Mouse (Mus musculus): ENCODE measurements around the gene Dolpp1. TPM values are rescaled to one million over a fixed set of nuclear protein-coding genes. Genes with fewer than 3 reads are reported as not detected.

Gene Dolpp1
- polyA plus RNA-seq, 1 experiment from 2014 or later, result 16.6 TPM

DNA sequence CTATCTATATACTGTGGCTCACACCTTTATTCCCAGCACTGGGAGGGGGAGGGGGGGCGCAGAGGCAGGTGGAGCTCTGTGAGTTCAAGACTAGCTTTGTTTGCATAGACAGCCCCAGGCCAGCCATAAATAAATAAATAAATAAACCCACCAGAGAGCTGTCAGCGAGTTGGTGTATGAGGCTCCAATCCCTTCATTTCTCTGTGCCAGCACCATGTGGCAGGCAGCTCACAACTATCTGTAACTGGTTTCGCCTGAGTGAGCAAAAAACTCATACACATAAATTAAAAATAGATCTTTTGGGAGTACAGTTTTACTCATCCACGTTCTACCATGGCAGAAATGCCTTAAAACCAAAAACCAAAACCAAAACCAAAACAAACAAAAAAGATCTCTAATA lies 29.4 kb downstream of the Dolpp1 start:
- no peaks in the 10 kb centered on the region for H3K27me3 ChIP-seq
- no peak overlapping the region for H3K9ac ChIP-seq
- H3K9me3 ChIP-seq (replicated peaks), result no peaks in the 10 kb centered on the region
- H3K4me1 ChIP-seq (replicated peaks), result peaks cover 50% of the 10 kb centered on the region
- no peak overlapping the region for H3K4me3 ChIP-seq (replicated peaks)
- peaks cover 36% of the 10 kb centered on the region for H3K36me3 ChIP-seq (replicated peaks)
- no peak overlapping the region for H3K27ac ChIP-seq (replicated peaks)
- ATAC-seq (ENCODE audit: insufficient read depth), result no peak
- 69% methylated on average over 4 of the region's 4 CpGs for WGBS (ENCODE audit: insufficient replicate concordance)
- H3K4me2 ChIP-seq, result no peak overlapping the region

GRCm38 (mm10) chr2:30429156-30429555 lies 37.1 kb downstream of the Dolpp1 start:
- H3K9ac ChIP-seq, result no peak overlapping the region
- H3K4me1 ChIP-seq (replicated peaks), result peaks cover 5% of the 10 kb centered on the region
- H3K4me3 ChIP-seq (replicated peaks), result no peak overlapping the region
- no peaks in the 10 kb centered on the region for H3K27me3 ChIP-seq
- H3K4me2 ChIP-seq, result no peak overlapping the region
- peaks cover 85% of the 10 kb centered on the region for H3K36me3 ChIP-seq (replicated peaks)
- no peak for ATAC-seq (ENCODE audit: insufficient read depth)
- no peak overlapping the region for H3K27ac ChIP-seq (replicated peaks)
- no peaks in the 10 kb centered on the region for H3K9me3 ChIP-seq (replicated peaks)

DNA sequence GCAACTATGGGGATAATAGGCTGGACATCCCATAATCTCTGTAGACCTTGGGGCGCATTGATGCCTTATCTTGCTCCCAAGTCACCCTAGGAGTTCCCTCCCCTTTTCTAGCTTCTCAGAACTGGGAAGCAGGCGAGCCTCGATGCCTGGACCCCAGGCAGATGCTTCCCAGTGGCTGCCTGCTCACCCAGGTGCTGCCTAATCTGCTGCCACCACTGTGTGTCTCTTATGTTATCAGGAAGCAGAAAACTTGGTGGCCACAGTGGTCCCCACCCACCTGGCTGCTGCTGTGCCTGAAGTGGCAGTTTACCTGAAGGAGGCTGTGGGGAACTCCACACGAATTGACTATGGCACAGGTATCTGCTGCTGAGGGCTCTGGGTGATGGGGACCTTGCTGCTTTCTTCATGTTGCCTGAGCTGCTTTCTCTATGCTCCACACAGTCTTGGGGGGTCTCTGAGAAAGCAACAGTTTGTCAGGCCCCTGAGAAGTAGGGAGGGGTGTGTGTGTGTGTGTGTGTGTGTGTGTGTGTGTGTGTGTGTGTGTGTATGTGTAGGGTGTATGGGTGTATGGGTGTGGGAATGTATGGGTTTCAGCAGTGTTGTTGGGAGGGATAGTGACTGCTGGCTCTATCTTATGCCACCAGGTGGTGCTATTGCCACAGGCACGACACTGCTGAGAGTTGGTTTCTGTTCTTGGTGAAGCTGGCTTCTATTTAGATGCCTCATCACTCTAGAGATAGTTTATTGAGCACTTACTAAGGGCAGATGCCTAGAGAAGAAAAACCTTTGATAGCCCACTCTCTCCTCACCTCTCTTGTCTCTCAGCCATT lies 43.5 kb downstream of the Dolpp1 start:
- Histone ChIP-seq H3K9ac (no peak overlapping the region; the same call in 1 of the 2 replicates), H3K27me3 (no peaks in the 10 kb centered on the region), H3K36me3 (replicated peaks) (peaks cover 98% of the 10 kb centered on the region), H3K27ac (replicated peaks) (peak overlapping the region; percentile 71), H3K4me2 (peak overlapping the region; percentile 38), H3K4me1 (replicated peaks) (peaks cover 36% of the 10 kb centered on the region), H3K4me3 (replicated peaks) (no peak overlapping the region), H3K9me3 (replicated peaks) (no peaks in the 10 kb centered on the region)
- 16% methylated on average over 5 of the region's 5 CpGs for WGBS (ENCODE audit: insufficient replicate concordance)
- peak; percentile 62 for ATAC-seq (ENCODE audit: insufficient read depth)

DNA sequence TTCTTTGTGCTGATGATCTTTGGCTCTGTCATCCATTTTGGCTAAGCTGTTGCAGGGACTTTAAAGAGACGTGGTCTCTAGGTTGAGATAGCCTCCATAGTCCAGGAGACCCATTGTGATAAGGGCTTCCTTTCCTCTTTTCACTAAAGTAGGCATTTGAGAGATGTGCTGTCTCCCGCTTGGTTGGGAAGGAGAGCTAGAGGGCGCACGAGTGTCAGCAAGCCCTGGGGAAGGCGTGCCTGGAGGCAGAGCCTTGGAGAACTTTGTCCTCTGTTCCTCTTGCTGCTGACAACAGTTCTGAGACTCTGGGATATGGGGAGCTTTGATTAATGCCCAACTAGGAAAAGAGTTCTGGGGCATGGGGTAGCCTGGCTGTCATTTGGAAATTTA lies 44.1 kb downstream of the Dolpp1 start:
- WGBS (ENCODE audit: insufficient replicate concordance), result 69% methylated on average over 5 of the region's 5 CpGs
- peaks cover 97% of the 10 kb centered on the region for H3K36me3 ChIP-seq (replicated peaks)

DNA sequence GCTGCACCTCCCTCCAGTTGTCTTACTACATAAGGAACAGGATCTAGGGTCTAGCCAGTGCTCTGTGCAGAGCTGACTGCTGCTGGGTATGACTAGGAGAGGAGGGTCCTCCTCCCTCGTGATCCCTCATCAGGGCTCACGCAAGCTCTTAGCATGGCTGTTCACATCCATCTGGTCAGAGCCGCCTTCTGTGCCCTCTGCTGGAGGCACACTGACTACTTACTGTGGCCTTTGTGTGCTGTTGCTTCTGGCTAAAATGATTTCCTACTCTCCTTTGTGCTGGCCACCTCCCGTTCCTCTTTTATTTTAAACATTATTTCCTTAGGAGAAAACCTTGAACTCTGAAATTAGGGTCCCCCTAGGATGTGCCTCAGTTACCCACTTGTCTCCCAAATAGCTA lies 44.8 kb downstream of the Dolpp1 start:
- Histone ChIP-seq H3K4me1 (replicated peaks) (peaks cover 48% of the 10 kb centered on the region), H3K36me3 (replicated peaks) (peaks cover 97% of the 10 kb centered on the region), H3K9me3 (replicated peaks) (no peaks in the 10 kb centered on the region), H3K27me3 (no peaks in the 10 kb centered on the region), H3K9ac (no peak overlapping the region), H3K4me3 (replicated peaks) (no peak overlapping the region), H3K27ac (replicated peaks) (no peak overlapping the region), H3K4me2 (no peak overlapping the region)
- ATAC-seq (ENCODE audit: insufficient read depth), result no peak
- WGBS (ENCODE audit: insufficient replicate concordance), result 89% methylated on average over 4 of the region's 4 CpGs

More for the DNA sequence above, 44.1 kb downstream of the Dolpp1 start:
- H3K27ac ChIP-seq (replicated peaks), result no peak overlapping the region
- no peaks in the 10 kb centered on the region for H3K9me3 ChIP-seq (replicated peaks)
- no peak overlapping the region for H3K4me3 ChIP-seq (replicated peaks)
- peak overlapping the region; percentile 38; the same call in 1 of the 2 replicates for H3K4me2 ChIP-seq
- H3K27me3 ChIP-seq, result no peaks in the 10 kb centered on the region
- ATAC-seq (ENCODE audit: insufficient read depth), result no peak
- peaks cover 42% of the 10 kb centered on the region for H3K4me1 ChIP-seq (replicated peaks)
- no peak overlapping the region for H3K9ac ChIP-seq

DNA sequence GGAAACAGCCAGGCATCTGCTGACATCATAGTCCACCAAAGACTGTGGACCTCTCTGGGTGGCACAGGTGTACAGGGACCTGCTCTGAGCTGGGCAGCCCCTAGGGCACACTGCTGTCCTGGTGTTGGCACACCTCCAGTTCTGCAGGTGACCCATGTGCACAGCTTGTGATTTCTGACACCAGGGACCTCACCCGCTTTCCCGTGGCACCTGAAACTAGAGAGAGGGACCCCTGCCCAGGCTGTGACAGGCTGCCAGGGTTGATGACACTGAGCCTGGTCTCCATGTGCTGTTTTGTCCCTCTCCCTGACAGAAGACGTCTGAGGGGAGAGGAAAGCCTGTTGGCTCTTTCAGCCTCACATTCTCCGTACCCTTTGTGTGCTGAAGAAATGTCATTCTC lies 45.7 kb downstream of the Dolpp1 start:
- 91% methylated on average over 4 of the region's 4 CpGs for WGBS (ENCODE audit: insufficient replicate concordance)
- Histone ChIP-seq H3K9ac (no peak overlapping the region), H3K4me2 (no peak overlapping the region), H3K9me3 (replicated peaks) (no peaks in the 10 kb centered on the region), H3K27me3 (no peaks in the 10 kb centered on the region), H3K27ac (replicated peaks) (no peak overlapping the region), H3K36me3 (replicated peaks) (peaks cover 97% of the 10 kb centered on the region), H3K4me1 (replicated peaks) (peaks cover 57% of the 10 kb centered on the region), H3K4me3 (replicated peaks) (no peak overlapping the region)
- ATAC-seq (ENCODE audit: insufficient read depth), result no peak

DNA sequence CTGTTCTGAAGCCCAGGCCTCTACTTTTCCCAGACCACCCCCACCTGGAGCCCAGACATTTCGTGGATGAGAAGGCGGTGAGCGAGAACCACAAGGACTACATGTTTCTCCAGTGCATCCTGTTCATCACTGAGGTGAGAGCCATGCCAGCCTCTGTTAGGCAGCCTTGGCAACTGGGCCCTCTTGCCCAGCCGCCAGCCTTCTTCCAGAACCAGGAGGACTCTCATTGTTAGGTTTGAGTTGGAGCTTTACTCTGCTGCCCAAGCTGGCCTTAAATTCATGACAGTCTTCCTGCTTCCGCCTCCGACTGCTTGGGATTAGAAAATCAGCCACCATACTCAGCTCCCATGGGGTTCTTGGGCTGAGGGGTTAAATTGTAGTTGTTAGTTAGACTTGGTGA lies 47.6 kb downstream of the Dolpp1 start:
- H3K27ac ChIP-seq (replicated peaks), result peak overlapping the region; percentile 82; the same call in 1 of the 2 replicates

GRCm38 (mm10) chr2:30440211-30440700 lies 48.2 kb downstream of the Dolpp1 start:
- no peak for ATAC-seq (ENCODE audit: insufficient read depth)
- Histone ChIP-seq H3K9me3 (replicated peaks) (no peaks in the 10 kb centered on the region), H3K27me3 (no peaks in the 10 kb centered on the region), H3K4me1 (replicated peaks) (peaks cover 57% of the 10 kb centered on the region), H3K4me2 (no peak overlapping the region), H3K9ac (no peak overlapping the region), H3K36me3 (replicated peaks) (peaks cover 97% of the 10 kb centered on the region), H3K4me3 (replicated peaks) (no peak overlapping the region), H3K27ac (replicated peaks) (peak overlapping the region; percentile 82)
- 63% methylated on average over 3 of the region's 3 CpGs for WGBS (ENCODE audit: insufficient replicate concordance)

More for the DNA sequence above, 47.6 kb downstream of the Dolpp1 start:
- 87% methylated on average over 6 of the region's 6 CpGs for WGBS (ENCODE audit: insufficient replicate concordance)
- Histone ChIP-seq H3K4me3 (replicated peaks) (no peak overlapping the region), H3K9me3 (replicated peaks) (no peaks in the 10 kb centered on the region), H3K27me3 (no peaks in the 10 kb centered on the region), H3K36me3 (replicated peaks) (peaks cover 97% of the 10 kb centered on the region), H3K4me2 (no peak overlapping the region), H3K4me1 (replicated peaks) (peaks cover 58% of the 10 kb centered on the region), H3K9ac (no peak overlapping the region)
- ATAC-seq (ENCODE audit: insufficient read depth), result no peak

GRCm38 (mm10) chr2:30440701-30441517 lies 48.9 kb downstream of the Dolpp1 start:
- Histone ChIP-seq H3K4me1 (replicated peaks) (peaks cover 55% of the 10 kb centered on the region), H3K4me3 (replicated peaks) (no peak overlapping the region), H3K36me3 (replicated peaks) (peaks cover 99% of the 10 kb centered on the region), H3K27ac (replicated peaks) (peak overlapping the region; percentile 82), H3K4me2 (peak overlapping the region; percentile 47; the same call in 1 of the 2 replicates), H3K9me3 (replicated peaks) (no peaks in the 10 kb centered on the region), H3K9ac (no peak overlapping the region), H3K27me3 (no peaks in the 10 kb centered on the region)
- ATAC-seq (ENCODE audit: insufficient read depth), result peak; percentile 30; the same call in 1 of the 2 replicates
- WGBS (ENCODE audit: insufficient replicate concordance), result 32% methylated on average over 12 of the region's 12 CpGs

DNA sequence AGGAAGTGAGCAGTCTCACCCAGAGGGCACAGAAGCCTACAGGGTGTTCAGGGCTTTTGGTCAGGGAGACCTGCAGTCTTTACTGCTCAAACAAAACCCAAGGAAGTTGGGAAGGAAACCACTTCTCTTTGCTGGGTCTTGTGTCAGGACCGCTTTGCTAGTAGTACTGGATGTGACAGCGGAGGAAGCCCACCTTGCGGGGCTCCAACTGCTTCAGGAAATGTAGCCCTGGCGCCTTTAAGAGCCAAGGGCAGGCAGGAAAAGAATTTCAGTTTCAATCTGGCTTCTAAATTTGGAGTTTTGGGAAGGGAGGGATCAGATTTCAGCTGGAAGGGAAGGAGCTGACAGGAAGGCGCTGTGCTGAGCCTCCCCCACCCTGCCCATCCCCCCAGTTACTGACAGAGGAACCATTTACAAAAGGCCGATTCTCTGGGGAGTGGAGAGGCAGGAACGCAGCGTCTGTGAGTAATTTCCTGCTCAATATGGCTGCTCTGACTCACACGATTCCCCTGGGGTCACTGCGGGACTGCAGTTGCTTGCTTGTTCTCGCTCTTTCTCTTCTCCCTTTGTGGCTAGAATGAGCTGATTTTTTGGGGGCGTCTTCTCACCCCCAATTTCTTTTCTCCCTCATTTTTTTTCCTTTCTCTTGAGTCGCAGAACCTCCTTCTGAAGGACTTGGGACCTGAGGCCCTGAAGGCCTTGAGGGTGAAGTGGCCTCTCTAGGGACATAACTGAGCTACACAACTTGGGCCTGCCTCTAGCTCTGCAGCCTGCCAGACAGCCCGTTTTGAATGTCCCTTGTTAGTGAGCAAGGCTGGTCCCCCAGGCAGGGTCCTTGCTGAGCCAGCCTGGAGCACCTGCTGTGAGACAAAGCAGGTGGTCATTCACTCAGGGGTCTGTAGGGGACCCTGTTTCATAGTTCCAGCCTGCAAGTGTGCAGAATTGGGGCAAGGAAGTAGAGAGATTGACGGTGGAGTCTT lies 49.8 kb downstream of the Dolpp1 start:
- peak overlapping the region; percentile 47 for H3K4me2 ChIP-seq
- H3K4me1 ChIP-seq (replicated peaks), result peaks cover 53% of the 10 kb centered on the region
- H3K36me3 ChIP-seq (replicated peaks), result peaks cover 99% of the 10 kb centered on the region
- no peaks in the 10 kb centered on the region for H3K9me3 ChIP-seq (replicated peaks)
- 48% methylated on average over 15 of the region's 15 CpGs for WGBS (ENCODE audit: insufficient replicate concordance)
- peak overlapping the region; percentile 18 for H3K4me3 ChIP-seq (replicated peaks)
- ATAC-seq (ENCODE audit: insufficient read depth), result peak; percentile 28
- H3K9ac ChIP-seq, result no peak overlapping the region
- H3K27ac ChIP-seq (replicated peaks), result peak overlapping the region; percentile 82
- H3K27me3 ChIP-seq, result no peaks in the 10 kb centered on the region
